Mouse (Mus musculus) CD4-positive naive resting alpha-beta T cell, adult 76 days (primary cell): Measurements from ENCODE around the gene Smlr1. TPM values are rescaled to one million over a fixed set of nuclear protein-coding genes. Genes with fewer than 3 reads are reported as not detected.

ENCODE experiments used
- total RNA-seq: library from RNA; stranded (reverse); gene quantifications from one replicate; pipeline ENCODE4 v1.2.4, GENCODE M21; 2023

Smlr1 gene
- total RNA-seq, result not detected

GRCm38 (mm10) chr10:25535891-25536331 lies at the start of gene Smlr1:
Gene Smlr1, minus strand, starts transcription at chr10:25536267.

Other genes with a start within 250 kb of the Smlr1 start
- 6.7 TPM for gene Akap7, start 228.4 kb downstream of the Smlr1 start, total RNA-seq
- 108 TPM for gene Epb41l2, start 176.5 kb downstream of the Smlr1 start, total RNA-seq